Mouse (Mus musculus) neural tube, embryonic 11.5 days (tissue): ENCODE measurements around the gene BC049715. TPM values are rescaled to one million over a fixed set of nuclear protein-coding genes. Genes with fewer than 3 reads are reported as not detected.
A peak's percentile ranks its signal among the peaks of the same experiment; 100 is the strongest.

Source experiments
- ATAC-seq: fragments of 200-750 bp; cut with Nextera tagmentation; 2 replicates; pipeline ENCODE4 v1.8.0; 2017; ENCODE audit warnings: moderate number of reproducible peaks, mild to moderate bottlenecking, moderate TSS enrichment, moderate library complexity; ENCODE audit not compliant: insufficient read depth, low FRiP score, low TSS enrichment
- DNase-seq: peaks from one replicate; pipeline ENCODE4 v3.0.0-alpha.2; 2015; ENCODE audit warnings: low spot score
- H3K27ac ChIP-seq: fragments of 300-500 bp; sonication (generic); 2 replicates; pipeline ENCODE4 v1.5.1; 2014; ENCODE audit warnings: low read depth, mild to moderate bottlenecking, low read length
- H3K27me3 ChIP-seq: fragments of 300-500 bp; sonication (generic); 2 replicates; pipeline ENCODE4 v1.6.1; 2014; ENCODE audit warnings: mild to moderate bottlenecking, low read length, mixed read lengths; ENCODE audit not compliant: control insufficient read depth, insufficient read depth
- H3K36me3 ChIP-seq: fragments of 300-500 bp; sonication (generic); 2 replicates; pipeline ENCODE4 v1.6.1; 2014; ENCODE audit warnings: mild to moderate bottlenecking, low read length, moderate library complexity, mixed read lengths; ENCODE audit not compliant: control insufficient read depth, insufficient read depth
- H3K4me1 ChIP-seq: fragments of 300-500 bp; sonication (generic); 2 replicates; pipeline ENCODE4 v1.6.1; 2014; ENCODE audit warnings: low read length, mixed read lengths; ENCODE audit not compliant: control insufficient read depth, insufficient read depth
- H3K4me2 ChIP-seq: fragments of 300-500 bp; sonication (generic); 2 replicates; pipeline ENCODE4 v1.6.1; 2014; ENCODE audit warnings: low read depth, mild to moderate bottlenecking, moderate library complexity
- H3K4me3 ChIP-seq: fragments of 300-500 bp; sonication (generic); 2 replicates; pipeline ENCODE4 v1.5.1; 2014; ENCODE audit warnings: low read depth, low read length
- H3K9ac ChIP-seq: fragments of 300-500 bp; sonication (generic); 2 replicates; pipeline ENCODE4 v1.6.1; 2014; ENCODE audit warnings: mild to moderate bottlenecking, low read length
- H3K9me3 ChIP-seq: fragments of 300-500 bp; sonication (generic); 2 replicates; pipeline ENCODE4 v1.6.1; 2016; ENCODE audit warnings: low read length; ENCODE audit not compliant: control insufficient read depth
- WGBS: fragments of 180-500 bp; shearing (Covaris S2); extraction: QIAGEN DNeasy Blood & Tissue Kit; methylation state at CpG from one replicate; pipeline ENCODE4 v1.1.7; 2014; 5-methylcytosine and 5-hydroxymethylcytosine counted together
- polyA plus RNA-seq: library from polyadenylated mRNA; unstranded; fragments of >200 nt; fragmentation: Nextera tagmentation; extraction: Ambion mirVana; gene quantifications from 2 replicates; pipeline ENCODE4 v1.2.1, GENCODE M21; 2014

The BC049715 gene
- polyA plus RNA-seq, 1 experiment from 2014 or later: 0.94 TPM

DNA sequence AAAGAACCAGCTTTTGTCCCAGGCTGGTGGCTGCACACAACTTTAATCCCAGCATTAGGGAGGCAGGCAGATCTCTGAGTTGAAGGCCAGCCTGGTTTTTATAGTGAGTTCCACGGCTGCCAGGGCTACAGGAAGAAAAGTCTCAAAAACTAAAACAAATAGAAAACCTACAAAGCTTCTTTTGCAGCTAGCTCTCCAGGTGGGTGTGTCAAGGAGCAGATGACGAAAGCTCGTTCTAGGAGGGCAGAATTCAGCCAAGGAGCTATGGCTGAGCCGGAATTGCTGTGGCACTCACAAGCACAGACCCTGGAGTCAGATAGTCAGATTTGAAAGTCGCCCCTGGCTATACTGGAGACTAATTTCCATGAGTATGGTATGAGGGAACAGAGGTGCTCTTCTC, 20.6 kb upstream of the BC049715 start:
- H3K9me3 ChIP-seq: no peaks in the 10 kb centered on the region
- peaks cover 5% of the 10 kb centered on the region; the same call in 1 of the 2 replicates for H3K4me1 ChIP-seq
- H3K27me3 ChIP-seq: no peaks in the 10 kb centered on the region
- H3K27ac ChIP-seq: no peak overlapping the region
- no peaks in the 10 kb centered on the region for H3K36me3 ChIP-seq
- no peak overlapping the region for H3K9ac ChIP-seq
- H3K4me3 ChIP-seq: no peak overlapping the region
- ATAC-seq (no peak), DNase-seq (no peak)
- 70% methylated on average over 5 of the region's 5 CpGs for WGBS
- no peak overlapping the region for H3K4me2 ChIP-seq

DNA sequence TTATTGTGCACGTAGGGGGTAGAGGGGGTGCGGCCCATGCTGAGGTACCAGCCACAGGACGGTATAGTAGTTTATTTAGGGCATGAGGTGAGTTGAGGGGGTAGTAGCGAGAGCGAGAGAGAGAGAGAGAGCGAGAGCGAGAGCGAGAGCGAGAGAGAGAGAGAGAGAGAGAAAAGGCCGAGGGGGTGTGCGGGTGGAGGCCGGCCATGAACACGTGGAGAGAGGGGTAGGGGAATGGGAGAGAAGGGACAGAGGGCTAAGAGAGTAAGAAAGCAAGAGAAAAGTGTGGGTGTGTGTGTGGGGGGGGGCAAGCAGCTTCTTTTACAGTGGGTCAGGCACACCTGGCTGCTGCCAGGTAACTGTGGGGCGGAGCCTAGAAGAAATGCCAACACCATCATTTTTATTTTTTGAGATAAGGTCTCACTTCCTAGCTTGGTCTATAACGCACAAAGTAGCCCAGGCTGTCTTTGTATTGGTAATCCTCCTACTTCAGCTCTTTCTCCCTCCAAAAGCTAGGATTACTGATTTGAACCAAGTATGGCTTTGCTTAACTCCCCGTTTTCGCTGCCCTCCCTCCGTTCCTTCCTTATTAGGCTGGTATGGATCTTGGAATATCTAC, 19.9 kb upstream of the BC049715 start:
- Histone ChIP-seq H3K9me3 (no peaks in the 10 kb centered on the region), H3K4me3 (peak overlapping the region; percentile 67), H3K27me3 (no peaks in the 10 kb centered on the region), H3K9ac (peak overlapping the region; percentile 8; the same call in 1 of the 2 replicates), H3K4me1 (peaks cover 5% of the 10 kb centered on the region; the same call in 1 of the 2 replicates), H3K27ac (no peak overlapping the region), H3K4me2 (peak overlapping the region; percentile 38), H3K36me3 (peaks cover 2% of the 10 kb centered on the region; the same call in 1 of the 2 replicates)
- DNase-seq: no peak
- ATAC-seq: no peak; the same call in 1 of the 2 replicates
- 28% methylated on average over 18 of the region's 18 CpGs for WGBS

DNA sequence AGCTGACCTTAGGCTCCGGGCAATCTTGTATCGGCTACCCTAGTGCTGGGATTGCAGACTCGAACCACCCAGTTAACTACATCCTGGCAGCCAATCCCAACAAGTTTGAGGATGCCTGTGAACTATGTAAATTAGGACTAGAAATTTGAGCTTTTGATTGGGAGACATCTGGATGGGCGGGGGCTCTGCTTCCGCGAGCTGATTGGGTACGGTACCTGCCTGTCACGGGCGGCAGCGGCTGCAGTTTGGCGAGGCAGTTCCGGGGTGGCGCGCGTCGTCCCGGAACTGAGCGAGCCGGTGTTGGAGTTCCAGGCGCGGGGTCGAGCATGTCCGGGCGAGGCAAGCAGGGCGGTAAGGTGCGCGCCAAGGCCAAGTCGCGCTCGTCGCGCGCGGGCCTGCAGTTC, 19.4 kb upstream of the BC049715 start, which contains the start of gene H2afj:
TSS of gene H2afj (plus strand) at position 231 of the 404 bp plus-strand sequence.
- H3K4me3 ChIP-seq: peak within 1 kb of the TSS; percentile 67
- H3K4me1 ChIP-seq: peaks cover 5% of the 10 kb centered on the region; the same call in 1 of the 2 replicates
- ATAC-seq (peak; percentile 87), DNase-seq (peak; percentile 97)
- H3K27me3 ChIP-seq: no peaks in the 10 kb centered on the region
- under 1% methylated on average over 34 of the region's 34 CpGs for whole genome bisulfite sequencing
- H3K27ac ChIP-seq: no peak within 1 kb of the TSS
- H3K9me3 ChIP-seq: no peaks in the 10 kb centered on the region
- peak within 1 kb of the TSS; percentile 68 for H3K9ac ChIP-seq
- H3K4me2 ChIP-seq: peak within 1 kb of the TSS; percentile 93
- peaks cover 3% of the 10 kb centered on the region; the same call in 1 of the 2 replicates for H3K36me3 ChIP-seq

DNA sequence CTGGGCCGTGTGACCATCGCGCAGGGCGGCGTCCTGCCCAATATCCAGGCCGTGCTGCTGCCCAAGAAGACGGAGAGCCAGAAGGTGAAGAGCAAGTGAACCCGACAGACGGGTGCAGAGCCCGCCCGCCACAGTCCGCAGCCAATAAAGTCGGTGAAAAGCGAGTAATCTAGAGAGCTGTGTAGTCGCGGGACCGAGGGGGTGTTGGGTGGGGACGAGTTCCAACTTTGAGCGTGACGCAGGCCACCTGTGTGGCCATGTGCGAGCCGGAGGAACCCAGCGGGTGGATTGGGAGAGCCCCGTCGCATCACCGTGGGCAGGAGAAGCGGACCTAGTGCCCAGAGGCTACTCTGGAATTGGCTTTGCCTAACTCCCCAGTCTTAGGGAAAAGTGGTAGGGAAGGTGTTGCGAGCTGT, 18.8 kb upstream of the BC049715 start:
- H3K4me3 ChIP-seq: peak overlapping the region; percentile 67
- peaks cover 5% of the 10 kb centered on the region; the same call in 1 of the 2 replicates for H3K36me3 ChIP-seq
- H3K9me3 ChIP-seq: no peaks in the 10 kb centered on the region
- peak overlapping the region; percentile 68 for H3K9ac ChIP-seq
- H3K4me2 ChIP-seq: peak overlapping the region; percentile 93
- DNase-seq (no peak), ATAC-seq (peak; percentile 1; the same call in 1 of the 2 replicates)
- H3K4me1 ChIP-seq: peaks cover 5% of the 10 kb centered on the region; the same call in 1 of the 2 replicates
- under 1% methylated on average over 28 of the region's 28 CpGs for WGBS
- no peak overlapping the region for H3K27ac ChIP-seq
- no peaks in the 10 kb centered on the region for H3K27me3 ChIP-seq

DNA sequence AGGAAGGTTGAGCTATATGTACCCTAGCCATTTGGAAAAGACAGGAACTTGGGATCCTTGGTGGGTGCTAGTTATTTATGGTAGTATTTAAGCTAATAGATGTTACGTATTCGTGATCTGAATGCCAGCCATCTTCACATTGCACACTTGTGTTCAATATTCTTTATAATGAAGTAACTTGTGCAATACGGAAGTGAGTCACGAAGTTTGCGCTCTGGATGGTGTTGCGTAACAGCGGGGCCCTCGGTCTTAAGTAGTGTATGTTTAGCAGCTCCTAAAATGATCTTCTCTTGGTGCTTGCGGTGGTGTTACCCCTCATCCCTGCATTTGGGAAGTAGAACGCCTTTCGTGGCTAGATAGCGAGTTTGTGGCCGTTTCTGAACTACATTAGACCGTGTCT, 18.3 kb upstream of the BC049715 start:
- Histone ChIP-seq H3K4me3 (peak overlapping the region; percentile 67), H3K36me3 (peaks cover 8% of the 10 kb centered on the region; the same call in 1 of the 2 replicates), H3K4me2 (peak overlapping the region; percentile 93), H3K4me1 (peaks cover 5% of the 10 kb centered on the region; the same call in 1 of the 2 replicates), H3K27me3 (no peaks in the 10 kb centered on the region), H3K27ac (no peak overlapping the region), H3K9ac (peak overlapping the region; percentile 68; the same call in 1 of the 2 replicates), H3K9me3 (no peaks in the 10 kb centered on the region)
- ATAC-seq: no peak
- no peak for DNase-seq
- WGBS: 38% methylated on average over 14 of the region's 14 CpGs

DNA sequence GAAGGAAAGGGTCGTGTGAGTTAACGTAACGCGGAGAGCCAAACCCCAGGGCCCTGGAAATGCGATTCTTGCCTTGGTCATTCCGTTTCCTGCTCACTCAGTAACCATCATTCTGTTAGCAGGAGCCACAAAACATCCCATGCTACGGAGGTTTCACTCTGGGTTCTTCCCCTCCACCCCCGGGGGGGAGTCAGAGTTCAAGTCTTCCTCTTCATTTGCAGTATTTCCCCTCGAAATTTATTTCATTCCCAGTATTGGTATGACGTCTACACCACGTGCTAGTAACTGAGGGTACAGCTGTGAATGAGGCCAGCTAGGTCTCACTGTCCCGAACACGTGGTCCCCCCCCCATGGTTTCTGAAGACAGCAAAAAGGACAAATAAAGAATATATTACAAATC, 17.8 kb upstream of the BC049715 start:
- Histone ChIP-seq H3K4me3 (no peak overlapping the region; the same call in 1 of the 2 replicates), H3K27me3 (no peaks in the 10 kb centered on the region), H3K36me3 (peaks cover 11% of the 10 kb centered on the region), H3K4me2 (peak overlapping the region; percentile 93; the same call in 1 of the 2 replicates), H3K4me1 (peaks cover 5% of the 10 kb centered on the region; the same call in 1 of the 2 replicates), H3K27ac (no peak overlapping the region), H3K9me3 (no peaks in the 10 kb centered on the region), H3K9ac (no peak overlapping the region)
- DNase-seq (no peak), ATAC-seq (no peak)
- 76% methylated on average over 13 of the region's 13 CpGs for WGBS

DNA sequence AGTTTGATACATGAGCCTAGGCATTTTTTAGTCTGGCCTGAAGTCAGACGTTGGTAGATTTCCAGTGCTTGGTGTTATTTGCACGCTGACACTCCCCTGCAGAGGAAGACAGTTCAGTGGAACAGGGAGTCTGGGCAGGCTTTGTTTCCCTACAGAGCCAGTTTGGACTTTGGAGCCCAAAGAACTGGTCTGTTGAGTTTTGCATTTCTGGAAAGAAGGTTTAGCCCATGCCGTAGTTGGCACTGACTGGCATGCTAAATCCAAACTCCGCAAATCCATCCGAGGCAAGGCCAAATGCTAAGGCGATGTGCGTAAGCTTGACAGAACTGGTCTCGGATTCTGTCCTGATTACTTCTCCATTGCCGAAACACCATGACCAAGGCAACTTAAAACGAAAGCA, 16.2 kb upstream of the BC049715 start:
- Histone ChIP-seq H3K4me3 (no peak overlapping the region), H3K9me3 (no peaks in the 10 kb centered on the region), H3K4me2 (no peak overlapping the region), H3K36me3 (peaks cover 17% of the 10 kb centered on the region), H3K4me1 (peaks cover 5% of the 10 kb centered on the region; the same call in 1 of the 2 replicates), H3K27ac (no peak overlapping the region), H3K9ac (no peak overlapping the region), H3K27me3 (no peaks in the 10 kb centered on the region)
- 90% methylated on average over 10 of the region's 10 CpGs for WGBS
- no peak for DNase-seq
- no peak for ATAC-seq

DNA sequence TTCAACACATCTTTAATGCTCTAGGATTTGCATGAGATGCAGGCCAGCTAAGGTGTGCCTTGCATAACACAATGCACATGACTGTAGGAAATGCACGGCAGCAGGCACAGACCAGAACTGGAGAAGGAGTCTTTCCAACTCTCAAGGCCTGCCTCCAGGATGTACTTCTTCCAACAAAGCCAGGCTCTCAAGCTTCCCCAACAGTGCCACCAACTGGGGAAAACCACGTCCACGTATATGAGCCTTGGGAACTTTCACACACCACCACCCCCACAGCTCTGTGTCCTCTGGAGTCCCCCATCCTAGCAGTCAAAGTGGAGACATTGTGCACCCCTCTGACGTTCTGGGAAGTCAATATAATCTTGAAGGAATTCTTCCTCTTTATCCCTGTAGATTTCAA, 14.3 kb upstream of the BC049715 start:
- no peak overlapping the region for H3K4me2 ChIP-seq
- DNase-seq (no peak), ATAC-seq (no peak)
- H3K36me3 ChIP-seq: peaks cover 23% of the 10 kb centered on the region
- no peaks in the 10 kb centered on the region for H3K9me3 ChIP-seq
- peaks cover 5% of the 10 kb centered on the region; the same call in 1 of the 2 replicates for H3K4me1 ChIP-seq
- WGBS: 46% methylated on average over 4 of the region's 4 CpGs
- no peak overlapping the region for H3K27ac ChIP-seq
- H3K4me3 ChIP-seq: no peak overlapping the region
- no peak overlapping the region for H3K9ac ChIP-seq
- no peaks in the 10 kb centered on the region for H3K27me3 ChIP-seq

DNA sequence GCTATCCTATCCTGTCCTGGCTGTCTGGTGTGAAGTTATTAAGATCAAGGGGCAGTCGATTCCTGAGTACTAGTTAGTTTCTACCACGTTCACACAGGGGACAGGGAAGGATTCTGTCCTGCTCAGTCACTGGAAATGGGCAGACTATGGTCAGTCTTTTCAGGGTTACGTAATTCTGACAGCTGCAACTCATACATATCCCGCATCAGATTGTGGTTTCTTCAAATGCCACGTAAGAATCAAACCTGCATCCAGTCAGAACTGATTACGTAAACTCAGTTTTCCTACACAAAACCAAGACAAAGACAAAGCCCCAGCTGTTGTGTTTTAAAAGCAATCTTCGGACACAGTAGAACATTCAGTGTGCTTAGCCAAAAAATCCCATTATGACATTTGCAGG, 12.0 kb upstream of the BC049715 start:
- 96% methylated on average over 7 of the region's 7 CpGs for WGBS
- no peak overlapping the region for H3K9ac ChIP-seq
- no peak overlapping the region for H3K4me2 ChIP-seq
- DNase-seq (no peak), ATAC-seq (no peak)
- no peaks in the 10 kb centered on the region for H3K27me3 ChIP-seq
- H3K4me1 ChIP-seq: no peaks in the 10 kb centered on the region
- H3K36me3 ChIP-seq: peaks cover 30% of the 10 kb centered on the region
- no peak overlapping the region for H3K27ac ChIP-seq
- H3K9me3 ChIP-seq: no peaks in the 10 kb centered on the region
- H3K4me3 ChIP-seq: no peak overlapping the region
